Mouse (Mus musculus): ENCODE data around the gene Rps28. TPM values are rescaled to one million over a fixed set of nuclear protein-coding genes. Genes with fewer than 3 reads are reported as not detected.

Rps28 gene
- polyA plus RNA-seq, 1 experiment from 2014 or later: 1,207 TPM

GRCm38 (mm10) chr17:33779271-33779966 is 44.9 kb downstream of the Rps28 start:
- DNase-seq (ENCODE audit: low read depth, low spot score): peak; percentile 100
- POLR2A ChIA-PET: interaction anchor here (1.2 to 2.2 kb wide), 2 partner anchors 21 to 45 kb away, joined by 4 to 11 read pairs; partner anchors contain the start of genes Ndufa7 and Rps28
- peak; percentile 63 for ATAC-seq
- in situ Hi-C loops (cut with MboI; ENCODE audit: low pct_unique_long_range_greater_than_20kb): no loop called here
- TF ChIP-seq CTCF (IDR thresholded peaks at IDR 0.05): no peak
- CTCF ChIA-PET: interaction anchor here (0.9 to 3.2 kb wide), 7 partner anchors 14 to 49 kb away, joined by 3 to 14 read pairs (median 4); partner anchors contain the start of gene Rab11b
- no peaks in the 10 kb centered on the region for H3K27me3 ChIP-seq

- ChIA-PET POLR2A (no interaction called here), CTCF (interaction anchor here (1.1 kb wide), 1 partner anchor 14 kb away, joined by 5 read pairs; the partner anchor contains the start of gene Rab11b)
- ATAC-seq: no peak
- no peaks in the 10 kb centered on the region for H3K27me3 ChIP-seq
- in situ Hi-C loops (cut with MboI; ENCODE audit: low pct_unique_long_range_greater_than_20kb): no loop called here
- no peak for TF ChIP-seq CTCF (IDR thresholded peaks at IDR 0.05)
- DNase-seq (ENCODE audit: low read depth, low spot score): no peak
Observed at GRCm38 (mm10) chr17:33775287-33775686, 49.1 kb downstream of the Rps28 start.

GRCm38 (mm10) chr17:33774573-33775155 is 49.7 kb downstream of the Rps28 start:
- POLR2A ChIA-PET: no interaction called here
- TF ChIP-seq CTCF (IDR thresholded peaks at IDR 0.05): no peak
- ATAC-seq (no peak), DNase-seq (ENCODE audit: low read depth, low spot score) (no peak)
- H3K27me3 ChIP-seq: no peaks in the 10 kb centered on the region
- in situ Hi-C loops (cut with MboI; ENCODE audit: low pct_unique_long_range_greater_than_20kb): no loop called here
- CTCF ChIA-PET: interaction anchor here (1.1 kb wide), 1 partner anchor 14 kb away, joined by 5 read pairs; the partner anchor contains the start of gene Rab11b

GRCm38 (mm10) chr17:33773871-33774572 is 50.3 kb downstream of the Rps28 start:
- no peaks in the 10 kb centered on the region for H3K27me3 ChIP-seq
- ATAC-seq (no peak), DNase-seq (ENCODE audit: low read depth, low spot score) (no peak)
- POLR2A ChIA-PET: interaction anchor here (0.7 kb wide), 1 partner anchor 92 kb away, joined by 3 read pairs; no protein-coding TSS in a partner anchor
- no peak for TF ChIP-seq CTCF (IDR thresholded peaks at IDR 0.05)
- CTCF ChIA-PET: interaction anchor here (1.1 kb wide), 1 partner anchor 13 kb away, joined by 5 read pairs; the partner anchor contains the start of gene Rab11b
- in situ Hi-C loops (cut with MboI; ENCODE audit: low pct_unique_long_range_greater_than_20kb): no loop called here

GRCm38 (mm10) chr17:33773426-33773825 is 50.9 kb downstream of the Rps28 start:
- in situ Hi-C loops (cut with MboI; ENCODE audit: low pct_unique_long_range_greater_than_20kb): no loop called here
- DNase-seq (ENCODE audit: low read depth, low spot score) (no peak), ATAC-seq (no peak)
- TF ChIP-seq CTCF (IDR thresholded peaks at IDR 0.05): no peak
- ChIA-PET POLR2A (interaction anchor here (0.7 kb wide), 1 partner anchor 92 kb away, joined by 3 read pairs; no protein-coding TSS in a partner anchor), CTCF (no interaction called here)
- no peaks in the 10 kb centered on the region for H3K27me3 ChIP-seq

- POLR2A ChIA-PET: interaction anchor here (0.7 kb wide), 1 partner anchor 26 kb away, joined by 3 read pairs; no protein-coding TSS in a partner anchor
- no peak for TF ChIP-seq CTCF (IDR thresholded peaks at IDR 0.05)
- in situ Hi-C loops (cut with MboI; ENCODE audit: low pct_unique_long_range_greater_than_20kb): no loop called here
- DNase-seq (ENCODE audit: low read depth, low spot score) (no peak), ATAC-seq (no peak)
- H3K27me3 ChIP-seq: no peaks in the 10 kb centered on the region
- CTCF ChIA-PET: interaction anchor here (1.0 kb wide), 1 partner anchor 11 kb away, joined by 3 read pairs; no protein-coding TSS in a partner anchor
Observed at GRCm38 (mm10) chr17:33771617-33772016, 52.7 kb downstream of the Rps28 start.

Other genes starting within 250 kb of the Rps28 start
- 33.0 TPM for gene Zfp414, start 195.5 kb downstream of the Rps28 start, polyA plus RNA-seq (2021)
- gene Pram1, start 186.5 kb downstream of the Rps28 start, polyA plus RNA-seq (2021): 0.56 TPM
- 248 TPM for gene Hnrnpm, start 137.7 kb downstream of the Rps28 start, polyA plus RNA-seq (2021)
- gene March2, start 105.9 kb downstream of the Rps28 start, polyA plus RNA-seq (2021): 77.2 TPM
- gene Rab11b, start 64.0 kb downstream of the Rps28 start, polyA plus RNA-seq (2021): 222 TPM
- gene Angptl4, start 42.7 kb downstream of the Rps28 start, polyA plus RNA-seq (2021): 1.8 TPM
- 4.1 TPM for gene Kank3, start 14.0 kb downstream of the Rps28 start, polyA plus RNA-seq (2021)
- gene Ndufa7, start within 50 bp of the Rps28 start, polyA plus RNA-seq (2021): 361 TPM
- 43.1 TPM for gene Cd320, start 18.5 kb upstream of the Rps28 start, polyA plus RNA-seq (2021)
- not detected for gene Gm7029, start 49.3 kb upstream of the Rps28 start, polyA plus RNA-seq (2021)
- gene Kifc1, start 66.1 kb upstream of the Rps28 start, polyA plus RNA-seq (2021): 54.0 TPM
- not detected for gene Platr17, start 80.6 kb upstream of the Rps28 start, polyA plus RNA-seq (2021)
- 37.4 TPM for gene Daxx, start 84.9 kb upstream of the Rps28 start, polyA plus RNA-seq (2021)
- gene Tapbp, start 91.3 kb upstream of the Rps28 start, polyA plus RNA-seq (2021): 155 TPM
- gene Zbtb22, start 91.3 kb upstream of the Rps28 start, polyA plus RNA-seq (2021): 30.7 TPM
- 59.6 TPM for gene Rgl2, start 105.0 kb upstream of the Rps28 start, polyA plus RNA-seq (2021)
- 115 TPM for gene Pfdn6, start 115.8 kb upstream of the Rps28 start, polyA plus RNA-seq (2021)
- gene Wdr46, start 116.1 kb upstream of the Rps28 start, polyA plus RNA-seq (2021): 35.8 TPM
- 2.8 TPM for gene B3galt4, start 126.9 kb upstream of the Rps28 start, polyA plus RNA-seq (2021)
- 56.9 TPM for gene Vps52, start 131.2 kb upstream of the Rps28 start, polyA plus RNA-seq (2021)
- gene Rps18, start 131.4 kb upstream of the Rps28 start, polyA plus RNA-seq (2021): 1,854 TPM
- gene H2-K1, start 175.8 kb upstream of the Rps28 start, polyA plus RNA-seq (2021): 79.5 TPM
- gene Ring1, start 200.1 kb upstream of the Rps28 start, polyA plus RNA-seq (2021): 31.1 TPM
- 49.3 TPM for gene H2-Ke6, start 203.5 kb upstream of the Rps28 start, polyA plus RNA-seq (2021)
- gene Slc39a7, start 207.1 kb upstream of the Rps28 start, polyA plus RNA-seq (2021): 189 TPM
- gene Rxrb, start 207.2 kb upstream of the Rps28 start, polyA plus RNA-seq (2021): 57.1 TPM
- 0.60 TPM for gene Col11a2, start 214.9 kb upstream of the Rps28 start, polyA plus RNA-seq (2021)

Data from Patski (cell line).